Mouse (Mus musculus) liver, embryonic 14.5 days (tissue): ENCODE data around the gene Cop1.

Source experiments
- CTCF ChIP-seq: IDR thresholded peaks from 2 replicates; pipeline ENCODE4 v1.5.1; 2016; ENCODE audit warnings: antibody characterized with exemption, low read depth, control low read depth
- EP300 ChIP-seq: IDR thresholded peaks from 2 replicates; pipeline ENCODE4 v1.6.1; 2016; ENCODE audit warnings: antibody characterized with exemption, low read depth

GRCm38 (mm10) chr1:159388565-159389024 is 156.5 kb downstream of the Cop1 start:
- TF ChIP-seq CTCF (no peak), EP300 (no peak)
